Mouse (Mus musculus) midbrain, embryonic 11.5 days (tissue): ENCODE data around the gene Cfap157. TPM values are rescaled to one million over a fixed set of nuclear protein-coding genes. Genes with fewer than 3 reads are reported as not detected.
A peak's percentile ranks its signal among the peaks of the same experiment; 100 is the strongest.

ENCODE experiments used
- ATAC-seq: fragments of 200-750 bp; cut with Nextera tagmentation; 2 replicates; pipeline ENCODE4 v1.8.0; 2017; ENCODE audit warnings: moderate TSS enrichment, moderate library complexity; ENCODE audit not compliant: low FRiP score
- DNase-seq: peaks from one replicate; pipeline ENCODE4 v3.0.0; 2015; ENCODE audit warnings: low spot score; ENCODE audit errors: missing footprints
- H3K27ac ChIP-seq: fragments of 300-500 bp; sonication (generic); 2 replicates; pipeline ENCODE4 v1.5.1; 2014; ENCODE audit warnings: low read depth, low read length
- H3K27me3 ChIP-seq: fragments of 300-500 bp; sonication (generic); 2 replicates; pipeline ENCODE4 v1.6.1; 2014; ENCODE audit warnings: mild to moderate bottlenecking, low read length, moderate library complexity, mixed read lengths; ENCODE audit not compliant: control insufficient read depth, insufficient read depth
- H3K36me3 ChIP-seq: fragments of 300-500 bp; sonication (generic); 2 replicates; pipeline ENCODE4 v1.6.1; 2014; ENCODE audit warnings: mild to moderate bottlenecking, low read length, moderate library complexity, mixed read lengths; ENCODE audit not compliant: control insufficient read depth, insufficient read depth
- H3K4me1 ChIP-seq: fragments of 300-500 bp; sonication (generic); 2 replicates; pipeline ENCODE4 v1.6.1; 2014; ENCODE audit warnings: low read length; ENCODE audit not compliant: control insufficient read depth, insufficient read depth
- H3K4me2 ChIP-seq: fragments of 300-500 bp; sonication (generic); 2 replicates; pipeline ENCODE4 v1.6.1; 2014; ENCODE audit warnings: mild to moderate bottlenecking, moderate library complexity
- H3K4me3 ChIP-seq: fragments of 300-500 bp; sonication (generic); 2 replicates; pipeline ENCODE4 v1.5.1; 2014; ENCODE audit warnings: low read depth, low read length
- H3K9ac ChIP-seq: fragments of 300-500 bp; sonication (generic); 2 replicates; pipeline ENCODE4 v1.6.1; 2014; ENCODE audit warnings: low read length
- H3K9me3 ChIP-seq: fragments of 300-500 bp; sonication (generic); 2 replicates; pipeline ENCODE4 v1.6.1; 2016; ENCODE audit warnings: low read length; ENCODE audit not compliant: control insufficient read depth
- WGBS: fragments of 180-500 bp; shearing (Covaris S2); extraction: QIAGEN DNeasy Blood & Tissue Kit; methylation state at CpG from one replicate; pipeline ENCODE4 v1.1.7; 2014; 5-methylcytosine and 5-hydroxymethylcytosine counted together
- polyA plus RNA-seq: library from polyadenylated mRNA; unstranded; fragments of >200 nt; fragmentation: Nextera tagmentation; extraction: Ambion mirVana; gene quantifications from 2 replicates; pipeline ENCODE4 v1.2.1, GENCODE M21; 2014

The Cfap157 gene
- polyA plus RNA-seq, 1 experiment from 2014 or later = 0.08 TPM

DNA sequence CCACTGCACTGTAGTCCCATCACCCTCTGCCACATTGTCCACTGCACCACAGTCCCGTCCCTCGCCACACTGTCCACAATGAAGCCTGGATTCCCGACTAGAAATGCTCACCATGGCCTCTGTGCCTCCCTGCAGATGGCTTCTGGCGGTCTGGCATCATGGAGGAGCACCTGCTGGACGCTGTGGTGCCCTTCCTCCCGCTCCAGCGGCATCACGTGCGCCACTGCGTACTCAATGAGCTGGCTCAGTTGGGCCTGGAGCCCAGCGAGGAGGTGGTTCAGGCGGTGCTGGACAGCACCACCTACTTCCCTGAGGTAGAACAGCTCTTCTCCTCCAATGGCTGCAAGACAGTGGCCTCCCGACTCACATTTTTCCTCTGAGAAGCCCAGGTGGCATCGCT lies 22.9 kb downstream of the Cfap157 start:
- Histone ChIP-seq H3K27ac (no peak overlapping the region), H3K4me1 (peaks cover 7% of the 10 kb centered on the region; the same call in 1 of the 2 replicates), H3K9me3 (no peaks in the 10 kb centered on the region), H3K36me3 (peaks cover 4% of the 10 kb centered on the region; the same call in 1 of the 2 replicates), H3K27me3 (no peaks in the 10 kb centered on the region), H3K9ac (no peak overlapping the region), H3K4me2 (no peak overlapping the region), H3K4me3 (no peak overlapping the region)
- no peak for DNase-seq
- ATAC-seq = no peak
- WGBS = 89% methylated on average over 14 of the region's 14 CpGs

DNA sequence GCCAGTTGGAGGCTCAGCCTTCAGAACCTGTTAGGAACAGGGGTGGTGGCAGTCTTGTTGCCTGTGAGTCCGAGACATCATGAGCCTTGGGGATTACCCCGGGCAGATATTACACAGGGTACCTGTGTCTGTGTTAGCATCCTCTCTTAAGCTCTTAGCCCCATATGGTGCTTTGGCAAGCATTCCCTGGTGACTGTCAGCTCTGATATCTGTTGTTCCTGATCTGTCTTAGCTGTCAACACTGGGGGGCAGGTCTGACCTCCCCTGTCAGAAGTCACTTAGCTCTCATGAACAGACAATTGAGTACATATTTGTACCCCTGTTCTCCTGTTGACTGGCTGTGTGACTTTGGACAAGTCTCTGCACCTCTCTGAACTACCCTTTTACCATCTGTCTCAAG lies 25.2 kb downstream of the Cfap157 start:
- no peak for ATAC-seq
- no peak overlapping the region for H3K27ac ChIP-seq
- peaks cover 4% of the 10 kb centered on the region; the same call in 1 of the 2 replicates for H3K36me3 ChIP-seq
- WGBS = 95% methylated on average over 2 of the region's 2 CpGs
- no peaks in the 10 kb centered on the region for H3K27me3 ChIP-seq
- no peak overlapping the region for H3K4me3 ChIP-seq
- no peak overlapping the region for H3K9ac ChIP-seq
- peaks cover 7% of the 10 kb centered on the region; the same call in 1 of the 2 replicates for H3K4me1 ChIP-seq
- no peak overlapping the region for H3K4me2 ChIP-seq
- DNase-seq = no peak
- no peaks in the 10 kb centered on the region for H3K9me3 ChIP-seq

DNA sequence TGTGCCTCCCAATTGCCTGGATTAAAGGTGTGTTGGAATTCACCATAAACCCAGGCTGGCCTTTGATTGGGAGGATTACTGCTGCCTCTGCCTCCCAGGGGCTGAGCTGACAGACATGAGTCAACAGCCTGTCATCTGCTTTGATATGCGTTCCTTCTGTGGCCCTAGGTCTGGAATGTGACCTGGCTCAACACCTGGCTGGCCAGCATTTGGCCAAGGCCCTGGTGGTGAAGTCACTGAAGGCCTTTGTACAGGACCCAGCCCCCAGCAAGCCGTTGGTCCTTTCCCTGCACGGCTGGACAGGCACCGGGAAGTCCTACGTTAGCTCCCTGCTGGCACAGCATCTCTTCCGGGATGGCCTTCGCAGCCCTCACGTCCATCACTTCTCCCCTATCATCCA lies 25.7 kb downstream of the Cfap157 start:
- WGBS = 86% methylated on average over 8 of the region's 8 CpGs
- Histone ChIP-seq H3K9ac (no peak overlapping the region), H3K27me3 (no peaks in the 10 kb centered on the region), H3K4me2 (no peak overlapping the region), H3K4me3 (no peak overlapping the region), H3K27ac (no peak overlapping the region), H3K9me3 (no peaks in the 10 kb centered on the region), H3K36me3 (peaks cover 4% of the 10 kb centered on the region; the same call in 1 of the 2 replicates), H3K4me1 (peaks cover 7% of the 10 kb centered on the region; the same call in 1 of the 2 replicates)
- ATAC-seq (no peak), DNase-seq (no peak)

DNA sequence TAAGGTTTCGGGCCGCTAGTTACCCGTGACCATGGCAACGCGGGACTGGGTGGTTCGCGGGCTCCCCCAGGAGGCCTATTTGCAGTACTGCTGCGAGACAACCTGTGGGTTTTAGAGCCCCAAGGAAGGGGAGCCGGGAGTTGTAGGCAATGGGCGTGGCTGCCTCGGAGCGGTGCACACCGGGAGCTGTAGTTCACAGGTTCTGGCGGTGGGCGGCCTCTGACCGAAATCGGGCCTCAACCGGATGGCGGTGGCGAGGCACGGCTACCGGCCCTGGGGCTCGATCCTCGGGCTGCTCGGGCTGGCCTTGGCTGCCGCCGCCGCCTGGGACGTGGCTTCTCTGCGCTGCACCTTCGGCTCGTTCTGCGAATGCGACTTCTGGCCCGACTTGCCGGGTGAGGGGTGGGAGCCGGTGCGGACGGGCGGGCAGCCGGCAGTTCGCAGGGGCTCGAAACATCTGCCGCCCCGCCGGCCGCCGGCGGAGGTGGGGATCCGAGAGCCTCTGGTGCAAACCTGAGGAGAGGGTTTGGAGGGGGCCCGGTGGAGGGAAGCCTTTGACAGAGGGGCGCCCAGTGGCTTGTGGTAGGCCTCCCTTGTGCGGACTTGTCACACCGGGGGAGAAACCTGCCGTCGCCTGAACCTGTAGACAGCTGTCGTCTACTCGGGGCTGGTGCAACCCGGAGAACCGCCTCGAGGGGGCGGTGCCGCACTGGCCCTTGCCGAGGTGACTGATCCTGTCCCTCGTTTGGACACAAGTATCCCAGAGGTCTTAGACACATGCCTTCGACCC lies 27.0 kb downstream of the Cfap157 start, which contains the start of gene Tor2a:
Tor2a (plus strand) TSS at position 179 of the 790 bp plus-strand sequence.
- under 1% methylated on average over 66 of the region's 66 CpGs for WGBS
- H3K4me1 ChIP-seq = peaks cover 7% of the 10 kb centered on the region; the same call in 1 of the 2 replicates
- H3K4me3 ChIP-seq = peak within 1 kb of the TSS; percentile 61
- H3K4me2 ChIP-seq = peak within 1 kb of the TSS; percentile 54
- DNase-seq (peak; percentile 99), ATAC-seq (peak; percentile 93)
- peak within 1 kb of the TSS; percentile 81 for H3K9ac ChIP-seq
- H3K9me3 ChIP-seq = no peaks in the 10 kb centered on the region
- H3K27me3 ChIP-seq = 0 out of 2 replicates have a peak, but pooled peaks cover 2% of the 10 kb centered on the region
- H3K27ac ChIP-seq = peak within 1 kb of the TSS; percentile 75
- peaks cover 4% of the 10 kb centered on the region; the same call in 1 of the 2 replicates for H3K36me3 ChIP-seq

DNA sequence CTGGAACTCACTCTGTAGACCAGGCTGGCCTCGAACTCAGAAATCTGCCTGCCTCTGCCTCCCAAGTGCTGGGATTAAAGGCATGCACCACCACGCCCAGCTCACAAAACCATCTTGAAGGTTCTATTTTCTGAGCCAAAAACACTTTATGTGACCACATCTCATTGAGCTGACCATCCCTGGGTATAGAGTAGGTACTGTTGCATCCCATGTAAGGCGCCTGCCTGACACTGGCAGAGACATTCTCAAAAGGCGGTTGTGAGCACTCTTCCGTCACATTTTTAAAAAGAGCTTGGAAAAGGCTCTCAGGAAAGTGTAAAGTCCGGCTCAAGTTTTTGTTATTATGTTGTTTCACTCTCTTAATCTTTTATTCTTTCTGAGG lies 27.6 kb downstream of the Cfap157 start:
- Histone ChIP-seq H3K4me1 (peaks cover 12% of the 10 kb centered on the region), H3K9me3 (no peaks in the 10 kb centered on the region), H3K4me2 (peak overlapping the region; percentile 23; the same call in 1 of the 2 replicates), H3K9ac (no peak overlapping the region), H3K36me3 (peaks cover 3% of the 10 kb centered on the region; the same call in 1 of the 2 replicates), H3K27ac (no peak overlapping the region), H3K27me3 (0 out of 2 replicates have a peak, but pooled peaks cover 2% of the 10 kb centered on the region), H3K4me3 (no peak overlapping the region)
- WGBS = 33% methylated on average over 6 of the region's 6 CpGs
- DNase-seq = no peak
- peak; percentile 31; the same call in 1 of the 2 replicates for ATAC-seq

DNA sequence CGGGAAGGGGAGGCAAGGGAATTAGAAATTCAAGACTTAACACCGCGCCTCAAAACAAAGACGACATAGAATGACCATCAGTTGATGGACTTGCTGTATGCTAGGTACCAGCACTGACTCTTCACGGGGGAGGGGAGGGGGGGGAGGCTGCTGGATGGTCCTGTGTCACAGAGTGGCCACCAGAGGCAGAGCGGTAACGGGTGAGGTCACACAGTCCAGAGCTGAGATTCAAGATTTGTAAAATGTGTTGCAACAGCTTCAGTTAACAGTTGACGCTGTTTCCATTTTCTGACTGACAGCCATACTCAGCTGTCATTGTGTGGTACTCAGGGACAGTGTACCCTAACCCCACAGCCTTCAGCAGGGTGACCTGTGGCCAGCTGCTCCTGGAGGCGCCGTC lies 32.0 kb downstream of the Cfap157 start:
- H3K27ac ChIP-seq = peak overlapping the region; percentile 64; the same call in 1 of the 2 replicates
- 0 out of 2 replicates have a peak, but pooled peaks cover 2% of the 10 kb centered on the region for H3K27me3 ChIP-seq
- DNase-seq = no peak
- H3K9ac ChIP-seq = no peak overlapping the region; the same call in 1 of the 2 replicates
- 65% methylated on average over 10 of the region's 10 CpGs for WGBS
- no peaks in the 10 kb centered on the region for H3K9me3 ChIP-seq
- H3K36me3 ChIP-seq = peaks cover 4% of the 10 kb centered on the region
- peak overlapping the region; percentile 24; the same call in 1 of the 2 replicates for H3K4me3 ChIP-seq
- ATAC-seq = no peak
- H3K4me2 ChIP-seq = peak overlapping the region; percentile 44; the same call in 1 of the 2 replicates
- H3K4me1 ChIP-seq = peaks cover 21% of the 10 kb centered on the region

DNA sequence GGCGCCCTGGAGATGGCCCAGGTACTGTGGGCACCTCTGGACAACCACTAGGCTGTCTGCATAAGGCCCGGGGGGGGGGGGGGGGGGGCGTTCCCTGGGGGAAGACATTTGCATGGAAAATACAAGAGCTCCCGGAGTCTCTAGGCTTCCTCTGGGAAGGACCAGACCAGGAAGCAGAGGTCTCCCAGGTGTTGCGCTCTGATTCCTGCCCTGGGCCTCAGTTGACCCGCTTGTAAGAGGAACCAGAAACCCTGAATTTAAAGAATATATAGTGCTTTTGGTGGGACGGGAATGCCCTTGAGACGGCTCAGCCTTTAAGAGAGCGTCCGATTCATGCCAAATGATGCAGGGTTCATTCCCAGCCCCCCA lies 32.6 kb downstream of the Cfap157 start:
- H3K27ac ChIP-seq = peak overlapping the region; percentile 64
- no peaks in the 10 kb centered on the region for H3K9me3 ChIP-seq
- 0 out of 2 replicates have a peak, but pooled peaks cover 2% of the 10 kb centered on the region for H3K27me3 ChIP-seq
- WGBS = 20% methylated on average over 9 of the region's 10 CpGs
- peaks cover 6% of the 10 kb centered on the region for H3K36me3 ChIP-seq
- ATAC-seq (no peak), DNase-seq (peak; percentile 86)
- H3K4me3 ChIP-seq = peak overlapping the region; percentile 24
- peaks cover 18% of the 10 kb centered on the region for H3K4me1 ChIP-seq
- peak overlapping the region; percentile 41; the same call in 1 of the 2 replicates for H3K9ac ChIP-seq
- peak overlapping the region; percentile 44 for H3K4me2 ChIP-seq

DNA sequence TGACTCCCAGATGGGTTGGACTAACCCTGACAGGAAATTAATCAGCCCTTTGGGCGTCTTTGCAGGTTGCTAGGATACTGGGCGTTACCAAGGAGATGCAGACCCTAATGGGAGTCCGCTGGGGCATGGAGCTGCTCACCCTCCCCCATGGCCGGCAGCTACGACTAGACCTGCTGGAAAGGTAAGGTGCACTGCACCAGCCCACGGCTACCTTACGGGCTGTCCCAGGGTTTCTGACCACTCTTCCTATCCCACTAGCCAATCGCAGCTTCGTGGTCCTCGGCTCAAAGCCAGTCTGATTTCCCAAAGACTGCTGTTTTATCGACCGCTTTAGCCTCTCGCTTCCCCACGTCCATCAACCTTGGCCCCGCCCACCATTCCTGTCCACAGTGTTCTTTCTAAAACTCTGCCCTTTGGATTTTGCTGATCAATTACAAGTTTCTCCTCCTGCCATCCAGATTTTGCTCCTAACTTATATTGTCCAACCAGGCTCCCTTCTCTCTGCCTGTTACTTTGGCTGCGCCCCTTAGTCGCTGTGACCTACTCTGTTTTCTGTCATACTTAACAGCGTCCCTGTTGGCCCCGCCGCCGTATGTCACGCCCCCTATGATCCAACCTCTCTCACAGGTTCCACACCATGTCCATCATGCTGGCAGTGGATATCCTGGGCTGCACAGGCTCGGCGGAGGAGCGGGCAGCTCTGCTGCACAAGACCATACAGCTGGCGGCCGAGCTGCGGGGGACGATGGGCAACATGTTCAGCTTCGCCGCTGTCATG lies 33.2 kb downstream of the Cfap157 start:
- H3K27ac ChIP-seq = peak overlapping the region; percentile 64
- peak; percentile 88 for ATAC-seq
- peaks cover 7% of the 10 kb centered on the region for H3K36me3 ChIP-seq
- peak overlapping the region; percentile 24 for H3K4me3 ChIP-seq
- 0 out of 2 replicates have a peak, but pooled peaks cover 2% of the 10 kb centered on the region for H3K27me3 ChIP-seq
- peak overlapping the region; percentile 44 for H3K4me2 ChIP-seq
- peak; percentile 98 for DNase-seq
- no peaks in the 10 kb centered on the region for H3K9me3 ChIP-seq
- 6% methylated on average over 31 of the region's 31 CpGs for WGBS
- H3K9ac ChIP-seq = peak overlapping the region; percentile 41; the same call in 1 of the 2 replicates
- peaks cover 18% of the 10 kb centered on the region for H3K4me1 ChIP-seq
